Mouse (Mus musculus) CD8-positive naive resting alpha-beta T cell, adult 57 days (primary cell): ENCODE results near the gene Ddx39. TPM values are rescaled to one million over a fixed set of nuclear protein-coding genes. Genes with fewer than 3 reads are reported as not detected.

Experiments
- total RNA-seq: library from RNA; stranded (reverse); gene quantifications from one replicate; pipeline ENCODE4 v1.2.4, GENCODE M21; 2023

Gene Ddx39
- total RNA-seq = 71.0 TPM

DNA sequence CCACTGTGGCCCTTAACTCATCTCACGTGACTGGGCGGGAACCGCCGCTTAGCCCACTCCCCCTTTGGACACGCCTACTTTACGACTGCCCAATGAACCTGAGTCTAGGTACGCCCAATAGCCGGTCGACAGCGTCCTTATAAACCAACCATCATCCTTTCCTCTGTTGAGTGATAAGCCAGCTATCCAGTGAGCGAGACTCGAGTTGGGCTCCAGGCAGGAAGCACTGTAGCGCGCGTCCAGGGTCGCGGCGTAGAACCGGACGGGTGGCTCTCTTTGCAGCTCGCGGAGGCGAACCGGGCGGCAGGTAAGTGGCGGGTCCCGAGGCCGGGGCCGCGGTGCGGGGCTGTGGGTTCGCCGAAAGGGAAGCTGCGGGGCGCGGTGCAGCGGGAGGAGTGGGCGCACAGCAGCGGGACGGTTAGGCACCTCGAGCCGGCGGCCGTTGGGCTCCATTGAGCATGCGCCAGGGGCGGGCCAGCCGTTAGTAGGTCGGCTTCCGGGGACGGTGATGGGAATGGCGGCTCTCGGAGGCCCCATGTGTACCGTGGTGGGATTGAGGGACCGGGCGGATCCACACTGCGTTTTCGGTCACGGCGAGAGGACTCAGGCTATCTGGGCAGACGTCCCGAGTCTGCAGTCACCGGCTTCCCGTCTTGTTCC lies at the start of gene Ddx39:
TSS of gene Ddx39 (plus strand) at position 147 of the 660 bp plus-strand sequence.

DNA sequence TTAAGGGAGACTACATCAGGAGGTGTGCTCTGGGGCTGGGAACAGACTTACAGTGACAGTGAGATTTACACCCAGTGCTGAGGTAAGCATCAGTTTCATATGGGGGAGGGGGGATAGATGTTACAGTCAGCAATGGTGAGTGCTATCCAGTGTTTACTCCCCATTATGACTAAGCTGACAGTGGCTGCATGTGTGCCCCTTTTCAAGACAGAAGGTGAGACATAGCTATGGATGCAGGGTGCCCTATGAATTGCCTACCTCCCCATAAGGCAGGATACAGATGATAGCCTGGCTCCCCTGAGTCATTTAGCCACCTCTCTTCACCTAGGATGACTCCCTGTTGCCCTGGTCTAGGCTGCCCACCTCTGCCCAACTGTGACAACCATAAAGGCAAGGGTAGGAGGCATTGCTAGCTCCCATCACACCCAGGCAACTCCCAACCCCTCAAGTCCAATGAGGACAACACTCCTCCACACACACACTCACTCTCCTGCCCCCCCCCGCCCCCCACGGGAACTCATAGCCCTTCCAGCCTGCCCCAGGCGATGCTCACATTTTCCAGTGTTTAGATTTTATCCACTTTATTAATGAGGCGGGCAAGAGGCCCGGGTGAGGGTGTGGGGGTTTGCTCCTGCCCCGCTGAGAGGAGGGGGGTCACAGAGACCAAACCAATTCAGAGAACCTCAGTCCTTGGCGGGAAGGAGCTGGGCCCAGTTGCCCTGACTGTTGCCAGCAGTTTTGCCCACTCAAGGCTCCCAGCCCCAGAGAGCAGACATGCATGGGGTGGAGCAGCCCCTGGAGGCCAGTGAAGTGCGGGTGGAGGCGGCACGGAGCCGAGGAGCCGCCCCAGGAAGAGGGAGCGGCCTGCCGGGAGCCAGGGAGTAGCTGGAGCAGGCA lies 48.8 kb upstream of the Ddx39 start, which contains the start of gene Ptger1:
TSS of gene Ptger1 (plus strand) at position 710 of the 897 bp plus-strand sequence.

DNA sequence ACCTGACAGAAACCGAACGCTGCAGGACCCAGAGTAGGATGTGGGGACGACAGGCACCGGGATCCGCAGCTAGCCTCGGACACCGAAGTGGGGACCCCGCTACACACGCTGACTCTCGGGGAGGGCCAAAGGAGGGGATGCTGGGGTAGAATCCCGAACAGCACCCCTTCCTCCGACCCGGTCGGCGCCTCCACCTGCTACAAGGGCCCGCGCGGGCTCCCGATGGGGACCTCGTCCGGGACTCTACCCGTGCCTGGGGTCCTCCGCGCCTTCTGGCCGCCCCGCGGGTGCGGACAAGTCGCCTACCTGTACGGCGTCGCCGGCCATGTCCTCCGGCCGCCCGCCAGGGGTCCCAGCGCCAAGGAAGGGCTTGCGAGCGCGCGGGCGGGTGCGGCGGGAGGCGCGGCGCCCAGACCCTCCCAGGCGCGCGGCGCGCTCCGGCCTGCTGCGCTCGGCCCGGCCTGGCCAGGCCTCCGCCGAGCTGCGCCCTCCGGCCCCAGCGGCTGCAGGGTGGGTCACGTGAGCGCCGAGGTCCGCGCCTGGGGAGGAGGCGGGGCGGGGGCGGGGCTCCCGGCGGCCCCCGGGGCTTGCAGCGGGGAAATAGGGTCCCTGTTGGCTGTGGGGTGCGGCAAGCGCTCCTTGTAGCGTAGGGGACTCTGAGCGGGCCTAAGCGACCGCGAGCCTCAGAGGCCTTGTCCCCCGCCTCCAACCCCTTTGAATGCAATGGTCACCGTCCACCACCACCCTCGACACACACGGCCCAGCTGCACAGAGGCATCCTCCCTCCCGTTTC lies 16.1 kb upstream of the Ddx39 start, which contains the start of gene Pkn1:
TSS of gene Pkn1 (minus strand) at position 519 of the 793 bp plus-strand sequence.

DNA sequence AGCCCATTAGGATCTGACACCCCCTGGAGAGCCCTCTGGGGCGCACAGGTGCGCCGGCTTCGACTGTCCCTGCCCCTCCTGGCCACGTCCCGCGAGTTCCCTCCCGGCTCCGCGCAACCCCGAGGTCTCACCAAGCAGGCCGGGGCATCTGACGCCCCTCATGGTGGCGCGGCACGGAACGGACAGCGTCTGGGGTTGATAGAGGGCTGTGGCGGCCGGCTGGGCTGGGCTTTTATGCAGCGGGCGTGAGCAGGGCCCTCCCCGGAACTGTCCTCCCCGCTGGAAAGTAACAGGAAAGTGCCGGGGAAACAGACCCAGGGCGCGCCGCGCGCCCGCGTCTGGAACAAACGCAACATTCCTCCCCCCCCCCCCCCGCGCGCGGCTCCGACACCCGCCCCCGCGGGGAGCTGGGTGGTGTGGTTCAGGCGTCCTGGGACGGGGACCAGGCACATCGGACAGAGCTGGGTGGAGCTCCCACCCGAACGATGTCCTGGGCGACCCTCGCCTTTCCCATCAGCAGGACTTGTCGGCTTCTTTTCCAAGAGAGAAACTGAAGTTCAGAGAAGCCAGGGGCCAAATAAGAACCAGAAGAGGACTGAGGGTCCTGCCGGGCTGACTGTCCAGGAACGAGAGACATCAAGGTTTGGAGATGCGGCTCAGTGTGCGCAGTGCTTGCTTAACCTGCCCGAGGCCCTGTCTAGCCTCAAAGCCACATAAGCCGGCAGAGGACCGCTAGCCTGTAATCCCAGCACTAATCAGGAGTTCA lies 26.2 kb downstream of the Ddx39 start, which contains the start of gene Adgre5:
TSS of gene Adgre5 (minus strand) at position 351 of the 766 bp plus-strand sequence.

Other genes starting within 250 kb of the Ddx39 start
- gene Olfr370, start 179.4 kb upstream of the Ddx39 start, total RNA-seq = not detected
- gene Ndufb7, start 148.5 kb upstream of the Ddx39 start, total RNA-seq = 72.2 TPM
- 253 TPM for gene Tecr, start 107.2 kb upstream of the Ddx39 start, total RNA-seq
- gene Dnajb1, start 107.0 kb upstream of the Ddx39 start, total RNA-seq = 107 TPM
- gene Gipc1, start 62.5 kb upstream of the Ddx39 start, total RNA-seq = 21.5 TPM
- 2.8 TPM for gene Ptger1, start 48.5 kb upstream of the Ddx39 start, total RNA-seq
- gene Pkn1, start 16.0 kb upstream of the Ddx39 start, total RNA-seq = 297 TPM
- 1,098 TPM for gene Adgre5, start 26.1 kb downstream of the Ddx39 start, total RNA-seq
- 59.6 TPM for gene Adgrl1, start 184.9 kb downstream of the Ddx39 start, total RNA-seq
- 0.46 TPM for gene Gm10644, start 240.0 kb downstream of the Ddx39 start, total RNA-seq
- 8.2 TPM for gene Asf1b, start 240.3 kb downstream of the Ddx39 start, total RNA-seq